In genomic region chr6:54956425-54956824, GRCm38 (mm10) we compare ENCODE assay signal across 11 mouse cellular contexts. TPM values are rescaled to one million over a fixed set of nuclear protein-coding genes. Genes with fewer than 3 reads are reported as not detected.
A peak's percentile ranks its signal among the peaks of the same experiment; 100 is the strongest.
DNase-seq lines count a peak whose midpoint lies in the region; ATAC-seq and TF ChIP-seq lines count a peak whose summit lies in the region.
"Had no signal": no experiment of that assay in that cellular context is flagged by ENCODE, and none has a peak within 500 bp of the region (broad histone marks: within the 10 kb centered on the region; RNA-seq: fewer than 3 reads in every experiment).

No protein-coding gene starts in this region.

- 69% methylated on average over 1 of the region's 1 CpGs for WGBS in limb, embryonic 15.5 days
- 80% methylated on average over 1 of the region's 1 CpGs for WGBS in limb, embryonic 10.5 days
- WGBS in neural tube, embryonic 14.5 days = 22% methylated on average over 1 of the region's 1 CpGs

- ATAC-seq in limb, embryonic 15.5 days (ENCODE audit: insufficient number of reproducible peaks, low FRiP score, low TSS enrichment, low read depth) = no peak
- ATAC-seq in neural tube, embryonic 14.5 days (ENCODE audit: low read depth) = peak; percentile 78; the same call in 1 of the 2 replicates

- TF ChIP-seq POLR2A in bone marrow macrophage, adult 2 months (IDR thresholded peaks at IDR 0.05; ENCODE audit: borderline replicate concordance, low read depth, low read length) = no peak

- no peak for TF ChIP-seq CTCF in bone marrow macrophage, adult 2 months (IDR thresholded peaks at IDR 0.05; ENCODE audit: low read depth, low read length)

- H3K27ac ChIP-seq in limb, embryonic 15.5 days = peak overlapping the region; percentile 7; the same call in 1 of the 2 replicates
- no peak overlapping the region for H3K27ac ChIP-seq in limb, embryonic 10.5 days
- H3K27ac ChIP-seq in bone marrow macrophage, adult 2 months (ENCODE audit: insufficient read depth, low read depth, low read length) = peak overlapping the region; percentile 97
- H3K27ac ChIP-seq in neural tube, embryonic 14.5 days (ENCODE audit: low read depth, low read length) = no peak overlapping the region
- H3K27ac ChIP-seq: midbrain, embryonic 10.5 days had no signal

- no peak overlapping the region for H3K4me2 ChIP-seq in limb, embryonic 15.5 days
- H3K4me2 ChIP-seq in neural tube, embryonic 14.5 days (ENCODE audit: low read depth, low read length) = no peak overlapping the region

- no peak overlapping the region for H3K4me3 ChIP-seq in limb, embryonic 15.5 days
- H3K4me3 ChIP-seq in limb, embryonic 10.5 days = no peak overlapping the region
- H3K4me3 ChIP-seq in bone marrow macrophage, adult 2 months (ENCODE audit: insufficient read depth, low read length) = no peak overlapping the region
- H3K4me3 ChIP-seq in neural tube, embryonic 14.5 days (ENCODE audit: low read depth, low read length) = no peak overlapping the region
- H3K4me3 ChIP-seq: erythroblast, embryonic 14.5 days; midbrain, embryonic 10.5 days had no signal

- H3K4me1 ChIP-seq in limb, embryonic 15.5 days = no peaks in the 10 kb centered on the region
- H3K4me1 ChIP-seq in limb, embryonic 10.5 days = no peaks in the 10 kb centered on the region
- H3K4me1 ChIP-seq in bone marrow macrophage, adult 2 months (ENCODE audit: control insufficient read depth, insufficient read depth, low read length) = peaks cover 57% of the 10 kb centered on the region
- no peaks in the 10 kb centered on the region; the same call in 1 of the 2 replicates for H3K4me1 ChIP-seq in neural tube, embryonic 14.5 days (ENCODE audit: control insufficient read depth, insufficient read depth, low read length)
- H3K4me1 ChIP-seq: midbrain, embryonic 10.5 days had no signal

- H3K9me3 ChIP-seq in limb, embryonic 15.5 days = no peaks in the 10 kb centered on the region
- no peaks in the 10 kb centered on the region for H3K9me3 ChIP-seq in limb, embryonic 10.5 days (replicated peaks)
- no peaks in the 10 kb centered on the region for H3K9me3 ChIP-seq in neural tube, embryonic 14.5 days (ENCODE audit: control insufficient read depth, low read length)

- H3K36me3 ChIP-seq in limb, embryonic 15.5 days = no peaks in the 10 kb centered on the region
- H3K36me3 ChIP-seq in limb, embryonic 10.5 days = no peaks in the 10 kb centered on the region
- no peaks in the 10 kb centered on the region for H3K36me3 ChIP-seq in neural tube, embryonic 14.5 days (ENCODE audit: control insufficient read depth, insufficient read depth, low read length)
- H3K36me3 ChIP-seq: midbrain, embryonic 10.5 days had no signal

- H3K9ac ChIP-seq in limb, embryonic 15.5 days = no peak overlapping the region
- no peak overlapping the region for H3K9ac ChIP-seq in neural tube, embryonic 14.5 days (replicated peaks; ENCODE audit: low read depth, low read length)

- H3K27me3 ChIP-seq in limb, embryonic 15.5 days = no peaks in the 10 kb centered on the region
- no peaks in the 10 kb centered on the region for H3K27me3 ChIP-seq in limb, embryonic 10.5 days (ENCODE audit: low read depth, poor library complexity, severe bottlenecking)
- H3K27me3 ChIP-seq in neural tube, embryonic 14.5 days (ENCODE audit: control insufficient read depth, insufficient read depth, low read length) = no peaks in the 10 kb centered on the region

- DNase-seq in adrenal gland, adult 2 months = peak; percentile 70
- DNase-seq in adrenal gland, adult 18-20 months (ENCODE audit: low spot score in 2 of 2) = no peak
- DNase-seq in limb, embryonic 10.5 days (ENCODE audit: low spot score) = no peak
- no peak for DNase-seq in retina, embryonic 14.5 days (ENCODE audit: low spot score)
- no peak for DNase-seq in kidney, postnatal 14 days
- DNase-seq: retina, postnatal 1 day had no signal

RNA-seq across cellular contexts. Expression of gene Nod1, which starts 16.0 kb away (rescaled TPM):
- total RNA-seq in adrenal gland, adult 2 months (2021) = 10 to 100 TPM in 1 of 2 experiments, 1 to 10 TPM in 1; 9.2 to 13.1 TPM
- 24.8 and 28.8 TPM in 2 replicates for polyA plus RNA-seq in adrenal gland, adult 2 months (2012; rRNA removed)
- 1 to 10 TPM; 9.0 to 9.4 TPM for total RNA-seq in adrenal gland, adult 18-20 months (2021)
- polyA plus RNA-seq in limb, embryonic 15.5 days (2015; fragmentation: Nextera tagmentation; extraction: Ambion mirVana) = 12.3 and 13.3 TPM in 2 replicates
- polyA plus RNA-seq in limb, embryonic 10.5 days (2016; fragmentation: Nextera tagmentation; extraction: Ambion mirVana) = 1.4 and 1.7 TPM in 2 replicates
- 18.2 and 23.9 TPM in 2 replicates for polyA plus RNA-seq in bone marrow macrophage, adult 2 months (2012; ENCODE audit: insufficient read depth, insufficient read length, missing spikeins)
- polyA plus RNA-seq in neural tube, embryonic 14.5 days (2014; fragmentation: Nextera tagmentation; extraction: Ambion mirVana) = 1.7 and 3.7 TPM in 2 replicates

RNA-seq across cellular contexts. Expression of gene Ggct, which starts 36.3 kb away (rescaled TPM):
- 1 to 10 TPM; 6.2 to 6.4 TPM for total RNA-seq in adrenal gland, adult 2 months (2021)
- polyA plus RNA-seq in adrenal gland, adult 2 months (2012; rRNA removed) = 0.68 and 0.97 TPM in 2 replicates
- total RNA-seq in adrenal gland, adult 18-20 months (2021) = 1 to 10 TPM; 6.0 to 9.2 TPM
- 31.1 and 37.6 TPM in 2 replicates for polyA plus RNA-seq in limb, embryonic 15.5 days (2015; fragmentation: Nextera tagmentation; extraction: Ambion mirVana)
- 8.5 and 11.9 TPM in 2 replicates for polyA plus RNA-seq in limb, embryonic 10.5 days (2016; fragmentation: Nextera tagmentation; extraction: Ambion mirVana)
- polyA plus RNA-seq in bone marrow macrophage, adult 2 months (2012; ENCODE audit: insufficient read depth, insufficient read length, missing spikeins) = 5.1 and 8.7 TPM in 2 replicates
- 19.0 and 19.8 TPM in 2 replicates for polyA plus RNA-seq in neural tube, embryonic 14.5 days (2014; fragmentation: Nextera tagmentation; extraction: Ambion mirVana)

Comparison
In these comparisons a context has a peak if more than half of its experiments do, and no peak if none do; other contexts are left out.
1. H3K27ac ChIP-seq: peak in limb, embryonic 15.5 days (single experiment) and bone marrow macrophage, adult 2 months (single experiment); none in limb, embryonic 10.5 days (single experiment) and neural tube, embryonic 14.5 days (single experiment).